Mouse (Mus musculus) erythroblast, embryonic 14.5 days (primary cell): ENCODE data around the gene Rab3a.

ENCODE experiments used
- GATA1 ChIP-seq: IDR thresholded peaks from 2 replicates; pipeline ENCODE4 v1.6.1; 2012; ENCODE audit warnings: low read length, inconsistent platforms, mixed read lengths
- TAL1 ChIP-seq: IDR thresholded peaks from 3 replicates; pipeline ENCODE4 v1.6.1; 2012; ENCODE audit warnings: low read length, inconsistent platforms, mixed read lengths

DNA sequence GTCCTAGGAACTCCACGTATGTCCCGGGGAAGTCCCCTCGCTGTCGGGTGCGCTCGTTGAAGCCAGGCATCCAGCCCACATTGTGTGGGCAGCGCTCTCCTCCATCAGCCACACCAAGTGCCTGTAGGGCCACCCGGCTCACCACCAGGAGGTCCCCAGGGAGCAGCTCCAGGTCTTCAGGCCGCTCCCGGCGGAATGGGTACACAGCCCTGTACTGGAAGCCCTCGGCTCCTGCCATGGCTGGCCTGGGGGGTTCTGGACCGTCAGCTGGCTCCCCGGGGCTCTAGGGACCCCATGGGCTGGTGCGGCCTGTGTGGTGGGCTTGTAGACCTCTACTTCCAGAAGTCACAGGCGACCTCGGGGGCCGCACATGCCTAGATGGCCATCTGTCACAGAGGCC is 20.3 kb downstream of the Rab3a start:
- TF ChIP-seq TAL1 (no peak), GATA1 (no peak)
